Mouse (Mus musculus) frontal cortex, adult (tissue): Measurements from ENCODE around the gene Helt.
"Not testable (repeated sequence)": the region's sequence is repeated elsewhere in the genome, so short reads cannot be mapped to it uniquely, and the experiment has no call there.

Source experiments
- ATAC-seq: cut with Nextera tagmentation; 2 replicates; pipeline ENCODE4 v1.9.2; 2017; ENCODE audit warnings: mild to moderate bottlenecking, moderate library complexity, mixed read lengths; ENCODE audit not compliant: low TSS enrichment

Gene Helt

DNA sequence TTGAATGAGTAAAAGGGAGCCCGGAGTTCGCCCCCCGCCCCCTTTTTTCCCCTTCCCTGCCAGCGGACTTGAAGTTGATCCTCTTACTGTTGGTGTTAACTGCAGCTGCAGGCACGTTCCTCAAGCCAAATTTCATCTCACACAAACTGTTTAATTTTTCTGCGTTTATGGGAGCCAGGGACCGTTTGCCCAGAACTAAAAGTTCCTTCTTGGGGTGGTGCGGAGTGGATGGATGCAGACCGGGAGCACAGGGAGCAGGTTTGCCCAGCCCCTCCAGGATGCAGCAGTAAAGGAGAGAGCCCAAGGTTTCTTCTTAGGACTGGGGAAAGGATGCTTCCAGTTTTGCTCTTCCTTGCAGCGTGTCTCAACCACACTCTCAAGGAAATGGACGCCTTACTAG, 2.1 kb upstream of the Helt start:
- no peak for ATAC-seq

DNA sequence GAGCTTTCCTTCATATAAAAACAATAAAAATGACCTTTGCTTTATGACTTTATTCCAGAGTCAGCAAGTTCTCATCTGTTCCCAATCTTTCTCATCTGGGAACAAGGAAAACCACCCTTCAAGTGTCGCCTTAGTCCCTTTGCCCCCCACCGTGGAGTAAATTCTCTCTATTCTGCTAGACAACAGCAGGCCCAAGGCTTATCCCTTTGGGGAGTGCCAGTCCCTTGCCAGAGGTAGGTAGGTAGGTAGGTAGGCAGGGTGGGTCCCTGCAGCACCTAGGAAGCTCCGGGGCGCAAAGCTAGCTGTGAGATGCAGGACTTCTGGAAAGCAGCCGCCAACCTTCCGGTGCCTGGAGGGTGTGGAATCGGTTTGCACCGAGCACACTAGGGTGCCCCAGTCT, 1.5 kb upstream of the Helt start:
- ATAC-seq = no peak

DNA sequence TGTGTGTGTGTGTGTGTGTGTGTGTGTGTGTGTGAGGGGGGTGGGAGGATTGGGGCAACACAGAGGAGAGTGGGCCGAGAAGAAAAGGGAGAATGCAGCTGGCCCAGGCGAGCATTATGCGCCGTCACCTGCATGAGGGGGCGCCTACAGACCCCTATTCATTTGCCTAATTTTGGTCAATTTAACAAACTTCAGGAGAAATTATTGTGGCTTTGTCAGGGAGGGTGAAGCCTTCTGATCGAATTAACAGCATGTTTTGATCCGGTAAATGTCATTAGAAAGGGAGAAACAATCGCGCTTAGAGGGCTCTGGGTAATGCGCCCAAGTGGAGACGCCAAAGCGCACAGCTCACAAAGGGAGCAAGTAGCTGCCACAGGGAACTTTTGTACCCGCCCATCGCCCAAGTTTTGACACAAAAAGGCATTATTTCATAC, 647 bp upstream of the Helt start:
- ATAC-seq = no peak

GRCm38 (mm10) chr8:46293741-46294151, 725 bp downstream of the Helt start:
- ATAC-seq = peak; percentile 85

DNA sequence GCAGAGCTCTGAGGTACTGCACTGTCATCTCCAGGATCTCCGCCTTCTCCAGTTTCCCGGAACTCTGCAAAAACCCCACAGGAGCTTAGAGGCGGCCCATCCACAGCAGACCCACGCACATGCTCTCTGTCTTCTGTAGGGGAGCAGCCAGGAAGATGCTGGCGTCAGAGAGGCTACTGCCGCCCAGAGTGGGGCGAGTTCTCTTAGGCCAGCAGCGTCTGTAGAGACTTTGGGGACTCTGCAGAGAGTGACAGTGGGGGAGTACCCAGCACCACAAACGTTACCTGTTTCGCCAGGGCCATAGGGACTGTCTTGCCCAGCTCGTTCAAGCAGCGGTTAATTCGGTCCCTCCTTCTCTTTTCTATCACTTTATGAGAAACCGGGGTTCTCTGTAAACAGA, 1.3 kb downstream of the Helt start:
- ATAC-seq = peak; percentile 62; the same call in 1 of the 2 replicates

GRCm38 (mm10) chr8:46291931-46292675, 2.4 kb downstream of the Helt start:
- no peak for ATAC-seq

- no peak for ATAC-seq
Measured at GRCm38 (mm10) chr8:46289274-46289673, 5.2 kb downstream of the Helt start.

- no peak for ATAC-seq
Measured at GRCm38 (mm10) chr8:46288021-46288420, 6.5 kb downstream of the Helt start.

DNA sequence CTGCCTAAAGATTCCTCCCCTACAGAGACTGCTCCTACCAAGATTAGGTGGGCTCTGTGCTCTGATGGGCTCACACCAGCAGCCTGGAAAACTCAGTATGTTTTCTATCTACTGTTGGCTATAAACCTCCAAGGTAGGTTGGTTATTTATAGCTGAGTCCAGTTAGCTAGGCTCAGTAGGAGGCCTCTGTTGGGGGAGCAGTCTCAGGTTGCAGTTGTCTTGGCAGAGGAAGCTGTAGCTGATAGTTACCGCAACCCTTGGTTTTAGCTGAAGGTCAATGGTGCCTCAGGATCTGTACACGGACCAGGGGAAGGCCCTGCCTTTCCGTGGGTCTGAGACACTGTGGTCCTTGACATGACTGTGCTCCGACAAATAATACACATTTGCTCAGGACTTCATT, 8.5 kb downstream of the Helt start:
- ATAC-seq = no peak

- peak; percentile 84 for ATAC-seq
Measured at GRCm38 (mm10) chr8:46281536-46281935, 12.9 kb downstream of the Helt start.

- peak; percentile 62; the same call in 1 of the 2 replicates for ATAC-seq
Measured at GRCm38 (mm10) chr8:46276939-46277338, 17.5 kb downstream of the Helt start.

GRCm38 (mm10) chr8:46270741-46271140, 23.7 kb downstream of the Helt start:
- no peak for ATAC-seq

- no peak for ATAC-seq
Measured at GRCm38 (mm10) chr8:46270147-46270546, 24.3 kb downstream of the Helt start.

- ATAC-seq = no peak
Measured at GRCm38 (mm10) chr8:46266801-46267200, 27.7 kb downstream of the Helt start.

DNA sequence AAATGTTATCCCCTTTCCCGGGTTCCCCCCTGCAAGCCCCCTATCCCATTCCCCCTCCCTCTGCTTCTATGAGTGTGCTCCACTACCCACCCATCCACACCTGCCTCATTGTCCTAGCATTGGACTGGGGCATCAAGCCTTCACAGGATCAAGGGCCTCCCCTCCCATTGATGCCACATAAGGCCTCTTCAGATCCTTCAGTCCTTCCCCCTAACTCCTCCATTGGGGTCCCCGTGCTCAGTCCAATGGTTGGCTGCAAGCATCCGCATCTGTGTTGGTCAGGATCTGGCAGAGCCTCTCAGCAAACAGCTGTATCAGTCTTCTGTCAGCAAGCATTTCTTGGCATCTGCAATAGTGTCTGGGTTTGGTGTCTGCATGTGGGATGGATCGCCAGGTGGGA, 30.3 kb downstream of the Helt start:
- ATAC-seq = not testable (repeated sequence)

- ATAC-seq = peak; percentile 59; the same call in 1 of the 2 replicates
Measured at GRCm38 (mm10) chr8:46257921-46258682, 36.4 kb downstream of the Helt start.

DNA sequence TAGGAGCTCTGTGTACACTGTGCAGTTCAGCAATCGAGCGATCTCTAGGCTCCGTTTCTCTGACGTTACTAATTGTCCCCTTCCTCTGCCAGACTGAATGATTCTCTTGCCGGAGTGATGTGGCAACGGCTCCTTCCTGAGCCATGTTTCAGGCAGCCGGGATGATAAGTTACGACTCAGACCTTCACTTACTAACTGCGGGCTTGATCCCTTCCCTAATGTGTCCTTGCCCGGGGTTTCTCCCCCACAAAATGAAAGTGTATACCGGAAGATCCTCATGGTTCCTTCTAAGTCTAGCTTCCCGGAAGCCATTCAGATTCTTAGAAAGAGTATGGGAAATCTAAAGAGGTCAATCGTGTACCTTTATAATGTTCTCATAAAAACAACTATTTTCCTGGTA, 42.0 kb downstream of the Helt start:
- ATAC-seq = no peak

DNA sequence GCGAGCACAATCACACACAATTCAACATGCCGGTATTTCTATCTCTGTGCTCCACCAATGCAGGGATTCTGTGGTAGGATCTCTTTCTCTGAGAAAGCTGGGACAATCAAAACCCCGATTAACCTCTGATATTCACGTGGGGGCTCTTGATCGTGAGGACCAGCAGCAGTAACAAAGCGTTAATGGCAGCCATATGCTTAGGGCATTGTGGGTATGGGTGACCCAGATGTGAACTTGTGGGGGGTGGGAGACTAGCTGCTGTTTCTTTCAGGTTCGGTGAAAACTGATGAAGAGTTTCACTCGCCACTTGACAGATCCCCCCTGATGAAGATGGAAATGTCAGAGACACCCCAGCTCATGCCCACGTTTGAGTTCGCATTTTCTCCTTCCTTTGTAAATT, 42.9 kb downstream of the Helt start:
- no peak for ATAC-seq

DNA sequence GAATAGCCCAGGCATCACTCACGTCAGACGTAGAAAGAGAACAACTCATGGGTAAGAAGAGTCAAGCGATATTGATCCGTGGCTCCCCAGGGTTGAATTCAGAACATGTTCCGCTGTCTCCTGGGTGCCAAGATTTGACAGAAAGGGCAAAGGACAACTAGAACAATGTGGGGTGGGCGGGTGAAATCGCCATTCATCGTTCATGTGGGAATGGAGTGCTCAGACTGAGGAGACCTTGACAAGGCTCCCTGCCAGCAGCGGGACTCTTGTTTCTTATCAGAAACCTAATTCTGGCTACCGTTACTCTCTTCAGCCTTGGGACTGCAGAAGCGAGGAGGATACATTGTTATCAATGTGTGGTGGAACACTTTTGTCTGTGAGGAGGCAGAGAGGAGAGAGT, 48.1 kb downstream of the Helt start:
- ATAC-seq = no peak

DNA sequence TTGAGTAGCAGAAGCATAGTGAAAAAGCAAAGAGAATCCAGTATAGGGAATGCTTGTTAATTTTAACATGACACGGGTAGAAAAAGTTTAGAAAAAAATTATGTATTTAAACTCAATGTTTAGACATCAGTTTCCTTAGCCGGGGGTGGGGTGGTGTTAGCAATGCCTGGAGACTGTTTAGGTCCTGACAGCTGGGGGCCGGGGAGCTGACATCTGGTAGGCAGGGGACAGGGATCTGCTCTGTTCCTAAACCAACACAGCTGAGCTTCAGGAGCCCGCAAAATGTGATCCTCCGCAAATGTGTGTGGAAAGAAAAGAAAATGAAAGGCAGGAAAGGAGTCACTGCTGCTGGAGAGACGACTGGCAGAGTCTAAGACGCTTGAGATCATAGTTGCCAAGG, 51.5 kb downstream of the Helt start:
- no peak for ATAC-seq
